Mouse (Mus musculus) heart, postnatal 0 days (tissue): ENCODE measurements around the gene Tldc1.

ENCODE experiments used
- CTCF ChIP-seq: IDR thresholded peaks from 2 replicates; pipeline ENCODE4 v1.5.1; 2016; ENCODE audit warnings: antibody characterized with exemption, control low read depth, low read depth
- EP300 ChIP-seq: IDR thresholded peaks from 2 replicates; pipeline ENCODE4 v1.6.1; 2016; ENCODE audit warnings: antibody characterized with exemption, low read depth

- TF ChIP-seq CTCF (no peak), EP300 (no peak)
Measured at GRCm38 (mm10) chr8:119798170-119798964, 20.2 kb upstream of the Tldc1 start.
